Mouse (Mus musculus): ENCODE data around the gene Bmp5.

DNA sequence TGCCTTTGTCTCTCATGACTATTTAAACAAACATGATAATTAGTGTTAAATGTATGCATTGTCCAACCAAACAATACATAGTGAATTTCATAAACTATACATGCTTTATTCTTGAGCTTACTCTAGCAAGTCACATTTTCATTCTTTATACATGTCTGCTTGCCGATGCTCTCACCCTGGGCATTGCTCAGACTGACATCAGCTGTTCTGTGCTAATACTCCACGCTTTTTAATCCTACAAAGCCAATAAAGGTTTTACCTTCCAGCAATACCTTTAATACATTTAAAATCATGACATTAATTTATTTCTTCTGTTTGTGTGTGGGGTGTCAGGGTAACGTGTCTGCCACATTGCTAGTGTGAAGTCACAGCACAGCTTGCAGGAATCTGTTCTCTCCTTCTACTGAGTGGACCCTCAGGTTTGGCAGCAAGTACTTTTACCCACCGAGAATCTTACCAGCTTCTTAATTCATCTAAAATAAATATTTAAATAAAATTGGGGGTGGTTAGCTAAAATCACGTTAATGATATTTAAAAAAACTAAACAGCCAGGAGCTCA, 75.6 kb downstream of the Bmp5 start:
- TF ChIP-seq E2F4 (IDR thresholded peaks at IDR 0.05; ENCODE audit: borderline replicate concordance, low read depth, low read length) (no peak), TCF12 (IDR thresholded peaks at IDR 0.05; ENCODE audit: low read depth, low read length) (no peak), SMC3 (IDR thresholded peaks at IDR 0.05; ENCODE audit: low read depth, low read length) (no peak), CTCF (IDR thresholded peaks at IDR 0.05 in 2 of 3, conservative IDR thresholded peaks at IDR 0.05 in 1 of 3; ENCODE audit: control insufficient read depth in 1 of 3, insufficient read depth in 1 of 3, low read depth in 2 of 3, low read length in 3 of 3, poor library complexity in 1 of 3, severe bottlenecking in 1 of 3) (no peak), ZNF384 (IDR thresholded peaks at IDR 0.05; ENCODE audit: low read depth, low read length) (no peak), MYC (IDR thresholded peaks at IDR 0.05; ENCODE audit: low read depth, low read length) (no peak), MAX (IDR thresholded peaks at IDR 0.05; ENCODE audit: low read length) (no peak), NRF1 (IDR thresholded peaks at IDR 0.05; ENCODE audit: insufficient read depth, low read depth, low read length, poor library complexity, severe bottlenecking) (no peak), POLR2A (IDR thresholded peaks at IDR 0.05; ENCODE audit: control insufficient read depth in 1 of 2, insufficient read depth in 1 of 2, low read depth in 1 of 2, low read length in 2 of 2, poor library complexity in 1 of 2) (no peak), EP300 (IDR thresholded peaks at IDR 0.05; ENCODE audit: low read depth in 1 of 2, low read length in 2 of 2) (no peak), NELFE (IDR thresholded peaks at IDR 0.05; ENCODE audit: low read depth, low read length) (no peak), GABPA (IDR thresholded peaks at IDR 0.05; ENCODE audit: low read depth, low read length) (no peak)

Measured in MEL (cell line).